Mouse (Mus musculus) bone marrow macrophage, adult 2 months (primary cell): ENCODE measurements around the gene Gdap2. TPM values are rescaled to one million over a fixed set of nuclear protein-coding genes. Genes with fewer than 3 reads are reported as not detected.

Experiments
- H3K27ac ChIP-seq: 2 replicates; pipeline ENCODE4 v1.5.1; 2012; ENCODE audit warnings: low read depth, low read length; ENCODE audit not compliant: insufficient read depth
- H3K4me1 ChIP-seq: 2 replicates; pipeline ENCODE4 v1.6.1; 2012; ENCODE audit warnings: low read length; ENCODE audit not compliant: control insufficient read depth, insufficient read depth
- H3K4me3 ChIP-seq: 2 replicates; pipeline ENCODE4 v1.5.1; 2012; ENCODE audit warnings: mild to moderate bottlenecking, low read length, moderate library complexity; ENCODE audit not compliant: insufficient read depth
- CTCF ChIP-seq: IDR thresholded peaks from 2 replicates; pipeline ENCODE4 v1.5.1; 2012; ENCODE audit warnings: low read depth, mild to moderate bottlenecking, low read length, moderate library complexity
- POLR2A ChIP-seq: IDR thresholded peaks from 2 replicates; pipeline ENCODE4 v1.6.1; 2012; ENCODE audit warnings: mild to moderate bottlenecking, low read depth, low read length, borderline replicate concordance
- polyA plus RNA-seq: library from polyadenylated mRNA; stranded (reverse); fragments of >200 nt; gene quantifications from 2 replicates; pipeline ENCODE4 v1.2.4, GENCODE M21; 2012; ENCODE audit not compliant: missing spikeins, insufficient read depth, insufficient read length

Gene Gdap2
- polyA plus RNA-seq, 1 experiment: 26.6 TPM

- H3K4me3 ChIP-seq: no peak overlapping the region
- H3K4me1 ChIP-seq: peaks cover 14% of the 10 kb centered on the region
- no peak overlapping the region for H3K27ac ChIP-seq
- TF ChIP-seq POLR2A (no peak), CTCF (no peak)
Measured at GRCm38 (mm10) chr3:100180471-100180870, 18.3 kb downstream of the Gdap2 start.

DNA sequence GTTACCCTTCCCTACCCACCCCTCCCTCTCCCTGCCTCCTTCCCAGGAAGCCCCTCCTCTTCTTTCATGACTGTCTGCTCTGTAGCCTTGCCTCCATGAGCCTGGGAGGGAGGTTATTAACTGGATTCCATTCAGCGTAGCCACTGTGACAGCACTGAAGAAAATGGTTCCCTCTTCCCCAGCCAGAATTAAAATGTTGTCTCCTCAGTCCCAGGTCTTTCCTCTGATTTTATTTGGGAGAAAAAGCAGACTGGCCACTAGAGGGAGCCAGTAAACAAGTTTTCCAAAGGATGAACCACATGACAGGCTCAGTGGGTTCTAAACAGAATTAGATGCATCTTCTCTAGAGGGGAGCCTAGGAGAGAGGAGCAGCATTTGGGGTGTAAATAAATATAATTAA is 27.3 kb downstream of the Gdap2 start:
- Histone ChIP-seq H3K4me1 (no peaks in the 10 kb centered on the region), H3K27ac (no peak overlapping the region), H3K4me3 (no peak overlapping the region)
- TF ChIP-seq POLR2A (no peak), CTCF (no peak)

- TF ChIP-seq POLR2A: no peak
- no peak for TF ChIP-seq CTCF
- Histone ChIP-seq H3K27ac (no peak overlapping the region), H3K4me1 (no peaks in the 10 kb centered on the region), H3K4me3 (no peak overlapping the region)
Measured at GRCm38 (mm10) chr3:100189861-100190260, 27.7 kb downstream of the Gdap2 start.

DNA sequence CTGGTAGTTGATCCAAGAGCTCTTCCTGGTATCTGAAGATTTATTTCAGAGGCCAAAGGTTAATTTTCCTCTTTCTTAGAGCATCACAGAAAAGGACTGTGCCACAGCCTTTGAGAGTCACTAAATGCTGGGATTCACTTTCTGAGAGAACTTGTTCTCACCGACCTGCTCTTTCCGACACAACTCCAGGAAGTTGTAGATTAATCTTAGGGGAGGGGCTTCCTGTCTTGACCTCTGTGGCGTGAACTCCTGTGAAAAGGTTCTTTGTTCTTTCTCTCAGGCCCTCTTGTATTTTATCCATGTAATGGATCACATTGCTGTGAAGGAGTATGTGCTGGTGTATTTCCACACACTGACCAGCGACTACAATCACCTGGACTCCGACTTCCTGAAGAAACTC is 32.0 kb downstream of the Gdap2 start:
- Histone ChIP-seq H3K27ac (no peak overlapping the region), H3K4me1 (no peaks in the 10 kb centered on the region), H3K4me3 (no peak overlapping the region)
- no peak for TF ChIP-seq POLR2A
- TF ChIP-seq CTCF: no peak

- no peak overlapping the region for H3K27ac ChIP-seq
- no peaks in the 10 kb centered on the region for H3K4me1 ChIP-seq
- H3K4me3 ChIP-seq: no peak overlapping the region
- TF ChIP-seq POLR2A (no peak), CTCF (no peak)
Measured at GRCm38 (mm10) chr3:100201554-100201953, 39.4 kb downstream of the Gdap2 start.

DNA sequence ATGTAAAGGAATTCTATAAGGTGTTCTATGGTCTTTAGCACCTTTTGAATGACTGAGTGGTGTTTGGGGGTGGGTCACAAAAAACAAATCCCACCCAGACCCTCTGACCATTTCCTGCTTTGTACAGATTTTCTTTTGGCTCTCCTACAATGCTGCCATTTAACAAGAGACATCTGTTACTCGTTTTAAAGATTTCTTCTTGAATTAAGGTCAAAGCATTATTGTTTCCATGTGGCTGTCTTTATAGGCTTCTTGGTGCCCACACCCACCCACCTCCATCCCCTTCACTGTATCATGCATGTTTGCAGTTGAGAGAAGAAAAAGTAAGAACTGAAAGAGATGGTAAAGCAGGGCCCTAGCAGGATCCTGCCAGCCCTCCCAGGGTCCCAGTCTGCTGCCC is 44.8 kb downstream of the Gdap2 start:
- Histone ChIP-seq H3K4me3 (no peak overlapping the region), H3K27ac (no peak overlapping the region), H3K4me1 (no peaks in the 10 kb centered on the region)
- TF ChIP-seq POLR2A (no peak), CTCF (no peak)

DNA sequence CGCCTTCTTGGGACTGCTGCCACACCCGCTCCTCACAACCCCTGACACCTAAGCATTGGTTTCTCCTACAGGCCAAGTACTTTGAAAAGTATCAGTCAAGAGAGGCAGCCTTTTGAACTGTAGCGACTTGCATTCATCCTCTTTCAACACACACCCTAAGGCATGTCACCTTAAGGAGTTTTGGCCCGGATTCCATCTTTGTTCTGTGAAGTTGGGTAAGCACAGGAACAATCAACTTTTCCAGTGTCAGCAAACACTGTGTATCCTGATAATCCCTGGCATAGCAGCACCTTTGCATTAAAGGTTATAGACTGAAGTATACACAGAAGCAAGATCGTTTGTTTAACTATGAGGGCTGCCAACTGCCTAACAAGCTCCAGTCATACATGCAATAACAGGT is 53.3 kb downstream of the Gdap2 start:
- no peak overlapping the region for H3K27ac ChIP-seq
- TF ChIP-seq CTCF (no peak), POLR2A (no peak)
- no peaks in the 10 kb centered on the region for H3K4me1 ChIP-seq
- H3K4me3 ChIP-seq: no peak overlapping the region

- Histone ChIP-seq H3K4me3 (no peak overlapping the region), H3K4me1 (no peaks in the 10 kb centered on the region), H3K27ac (no peak overlapping the region)
- no peak for TF ChIP-seq POLR2A
- TF ChIP-seq CTCF: no peak
Measured at GRCm38 (mm10) chr3:100225326-100225959, 63.3 kb downstream of the Gdap2 start.

GRCm38 (mm10) chr3:100227509-100227908 is 65.3 kb downstream of the Gdap2 start:
- Histone ChIP-seq H3K27ac (no peak overlapping the region), H3K4me3 (no peak overlapping the region), H3K4me1 (no peaks in the 10 kb centered on the region)
- no peak for TF ChIP-seq CTCF
- TF ChIP-seq POLR2A: no peak

DNA sequence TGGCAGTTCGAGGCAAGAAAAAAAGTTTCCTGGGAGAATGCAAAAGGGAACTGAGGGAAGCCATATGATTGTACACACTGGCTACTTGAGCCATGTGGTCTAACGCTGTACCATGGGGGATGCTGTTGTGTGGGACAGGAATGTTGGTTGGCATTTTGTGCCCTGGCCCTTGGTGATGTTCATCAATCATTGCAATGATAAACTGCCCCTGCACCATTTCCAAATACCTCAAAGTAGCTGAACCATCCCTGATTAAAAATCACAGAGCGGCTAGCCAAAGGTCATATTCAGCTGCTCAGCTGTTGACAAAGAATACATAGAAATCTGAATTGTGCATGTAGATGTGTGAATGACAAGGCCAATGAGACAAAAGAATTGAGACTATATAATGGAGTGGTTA is 66.8 kb downstream of the Gdap2 start:
- H3K4me1 ChIP-seq: no peaks in the 10 kb centered on the region
- TF ChIP-seq CTCF (no peak), POLR2A (no peak)
- no peak overlapping the region for H3K27ac ChIP-seq
- H3K4me3 ChIP-seq: no peak overlapping the region

DNA sequence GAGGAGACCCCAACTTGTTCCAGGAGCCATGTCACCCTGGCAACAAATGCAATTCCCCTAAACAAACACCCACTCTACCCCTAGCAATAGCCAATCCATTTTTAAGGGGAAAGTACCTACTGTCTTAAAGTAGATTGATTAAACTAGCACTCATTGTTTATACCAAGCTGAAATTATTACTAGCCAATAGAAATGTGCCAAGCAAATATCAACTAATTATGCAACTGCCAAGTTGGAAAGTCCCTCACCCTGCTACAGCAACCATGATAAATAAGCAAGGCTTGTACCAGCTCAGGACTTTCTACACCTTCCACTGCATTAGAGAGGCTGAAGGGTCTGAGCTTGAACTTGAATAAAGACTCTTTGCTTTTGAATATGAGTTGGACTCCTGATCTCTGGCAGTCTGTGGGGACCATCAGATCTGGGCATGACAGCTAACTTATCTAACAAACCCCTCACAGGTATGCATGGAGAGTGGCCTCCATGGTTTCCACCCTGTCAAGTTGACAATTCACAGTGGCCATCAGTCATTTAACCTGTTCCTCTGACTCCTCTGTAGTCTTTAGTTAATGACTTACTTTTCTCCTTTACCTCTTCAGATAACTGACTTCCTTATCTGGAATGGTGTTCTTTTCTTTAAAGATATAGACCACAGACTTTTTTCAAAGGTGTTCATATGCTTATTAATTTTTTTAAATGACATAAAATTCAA is 74.7 kb downstream of the Gdap2 start:
- Histone ChIP-seq H3K27ac (no peak overlapping the region), H3K4me1 (no peaks in the 10 kb centered on the region), H3K4me3 (no peak overlapping the region)
- TF ChIP-seq CTCF (no peak), POLR2A (no peak)
